Mouse (Mus musculus): ENCODE measurements around the gene Gm9733.

DNA sequence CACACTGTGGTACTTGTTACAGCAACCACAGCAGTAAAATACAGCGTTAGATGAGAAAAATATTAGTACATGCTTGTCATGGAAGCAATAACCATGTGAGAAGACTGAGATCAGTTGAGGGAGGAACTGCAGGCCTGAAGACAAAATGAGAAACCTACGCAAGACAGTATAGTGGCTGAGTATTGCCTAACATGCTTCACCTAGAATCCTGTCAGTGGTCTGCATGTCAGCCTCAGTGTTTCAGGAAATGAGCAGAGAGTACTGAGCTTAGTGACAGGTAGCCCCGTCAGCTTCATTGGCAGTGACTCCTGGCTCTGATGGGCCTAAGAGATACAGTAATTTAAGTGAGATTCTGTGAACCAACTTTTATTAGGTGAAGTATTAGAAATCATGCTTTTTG is 557 bp downstream of the Gm9733 start:
- TF ChIP-seq CTCF (conservative IDR thresholded peaks at IDR 0.05; ENCODE audit: low read length) (no peak), NANOG (IDR thresholded peaks at IDR 0.05; ENCODE audit: borderline replicate concordance, low read length) (no peak), POU5F1 (IDR thresholded peaks at IDR 0.05; ENCODE audit: borderline replicate concordance, low read length) (no peak)

All from E14TG2a.4 (cell line).